In genomic region chr5:32430399-32430798, GRCm38 (mm10) we compare ENCODE assay signal across 15 mouse cellular contexts.
"Had no signal": no experiment of that assay in that cellular context is flagged by ENCODE, and none has a peak within 500 bp of the region (broad histone marks: within the 10 kb centered on the region; RNA-seq: fewer than 3 reads in every experiment).

No protein-coding gene starts in this region.

- H3K36me3 ChIP-seq: kidney, embryonic 15.5 days; limb, embryonic 13.5 days; midbrain, embryonic 12.5 days; neural tube, embryonic 15.5 days; stomach, embryonic 15.5 days had no signal

- H3K4me3 ChIP-seq: kidney, embryonic 15.5 days; limb, embryonic 13.5 days; midbrain, embryonic 12.5 days; myocyte; neural tube, embryonic 15.5 days; stomach, embryonic 15.5 days had no signal

- H3K9me3 ChIP-seq: kidney, embryonic 15.5 days; limb, embryonic 13.5 days; midbrain, embryonic 12.5 days; neural tube, embryonic 15.5 days; stomach, embryonic 15.5 days had no signal

- H3K9ac ChIP-seq: kidney, embryonic 15.5 days; limb, embryonic 13.5 days; liver, embryonic 14.5 days; midbrain, embryonic 12.5 days; neural tube, embryonic 15.5 days; stomach, embryonic 15.5 days had no signal

- H3K4me2 ChIP-seq: kidney, embryonic 15.5 days; limb, embryonic 13.5 days; midbrain, embryonic 12.5 days; neural tube, embryonic 15.5 days; stomach, embryonic 15.5 days had no signal

- H3K27ac ChIP-seq: kidney, embryonic 15.5 days; limb, embryonic 13.5 days; liver, embryonic 14.5 days; midbrain, embryonic 12.5 days; neural tube, embryonic 15.5 days; stomach, embryonic 15.5 days had no signal

- H3K4me1 ChIP-seq: kidney, embryonic 15.5 days; limb, embryonic 13.5 days; midbrain, embryonic 12.5 days; neural tube, embryonic 15.5 days; stomach, embryonic 15.5 days had no signal

- DNase-seq: kidney, adult 18-20 months; kidney, postnatal 14 days; left cerebral cortex, postnatal 4 days; lung, adult 18-20 months; lung, postnatal 10 days; lung, postnatal 4 days; thymus, adult 2 months; thymus, postnatal 25 days had no signal

- H3K27me3 ChIP-seq: kidney, embryonic 15.5 days; limb, embryonic 13.5 days; midbrain, embryonic 12.5 days; neural tube, embryonic 15.5 days; stomach, embryonic 15.5 days had no signal
